Mouse (Mus musculus) embryonic fibroblast, embryonic 13.5 days (primary cell): Measurements from ENCODE around the gene Gm20388.

Experiments used
- CTCF ChIP-seq: IDR thresholded peaks from 2 replicates; pipeline ENCODE4 v1.5.1; 2011; ENCODE audit warnings: mild to moderate bottlenecking, control low read depth, low read length, moderate library complexity, borderline replicate concordance; ENCODE audit not compliant: insufficient read depth
- POLR2A ChIP-seq: IDR thresholded peaks from 2 replicates; pipeline ENCODE4 v1.6.1; 2011; ENCODE audit warnings: low read depth, mild to moderate bottlenecking, control low read depth, low read length, moderate library complexity

GRCm38 (mm10) chr8:120685097-120685496, 774.5 kb downstream of the Gm20388 start:
- no peak for TF ChIP-seq CTCF
- TF ChIP-seq POLR2A, result no peak
